Mouse (Mus musculus) liver, embryonic 12.5 days (tissue): ENCODE results near the gene Tctex1d2. TPM values are rescaled to one million over a fixed set of nuclear protein-coding genes. Genes with fewer than 3 reads are reported as not detected.

Experiments
- ATAC-seq: fragments of 200-750 bp; cut with Nextera tagmentation; 2 replicates; pipeline ENCODE4 v1.8.0; 2017; ENCODE audit warnings: moderate number of reproducible peaks, mild to moderate bottlenecking, moderate library complexity
- H3K27ac ChIP-seq: fragments of 300-500 bp; sonication (generic); 2 replicates; pipeline ENCODE4 v1.5.1; 2016; ENCODE audit warnings: mild to moderate bottlenecking
- H3K27me3 ChIP-seq: fragments of 300-500 bp; sonication (generic); replicated peaks from 2 replicates; pipeline ENCODE4 v1.6.1; 2016; ENCODE audit warnings: mild to moderate bottlenecking, moderate library complexity
- H3K36me3 ChIP-seq: fragments of 300-500 bp; sonication (generic); 2 replicates; pipeline ENCODE4 v1.6.1; 2016; ENCODE audit warnings: mild to moderate bottlenecking, moderate library complexity
- H3K4me1 ChIP-seq: fragments of 300-500 bp; sonication (generic); 2 replicates; pipeline ENCODE4 v1.6.1; 2016
- H3K4me2 ChIP-seq: fragments of 300-500 bp; sonication (generic); 2 replicates; pipeline ENCODE4 v1.6.1; 2016; ENCODE audit warnings: mild to moderate bottlenecking, moderate library complexity
- H3K4me3 ChIP-seq: fragments of 300-500 bp; sonication (generic); 2 replicates; pipeline ENCODE4 v1.5.1; 2016; ENCODE audit warnings: mild to moderate bottlenecking, moderate library complexity
- H3K9ac ChIP-seq: fragments of 300-500 bp; sonication (generic); 2 replicates; pipeline ENCODE4 v1.6.1; 2016; ENCODE audit warnings: mild to moderate bottlenecking, moderate library complexity
- H3K9me3 ChIP-seq: fragments of 300-500 bp; sonication (generic); replicated peaks from 2 replicates; pipeline ENCODE4 v1.6.1; 2016; ENCODE audit warnings: mild to moderate bottlenecking, moderate library complexity
- WGBS: fragments of 180-500 bp; shearing (Covaris S2); methylation state at CpG from one replicate; pipeline ENCODE4 v1.1.7; 2016; ENCODE audit not compliant: insufficient replicate concordance; 5-methylcytosine and 5-hydroxymethylcytosine counted together
- polyA plus RNA-seq: library from polyadenylated mRNA; unstranded; fragments of >200 nt; fragmentation: Nextera tagmentation; extraction: Ambion mirVana; gene quantifications from 2 replicates; pipeline ENCODE4 v1.2.1, GENCODE M21; 2016

The Tctex1d2 gene
- polyA plus RNA-seq, 1 experiment from 2014 or later = 8.6 TPM

DNA sequence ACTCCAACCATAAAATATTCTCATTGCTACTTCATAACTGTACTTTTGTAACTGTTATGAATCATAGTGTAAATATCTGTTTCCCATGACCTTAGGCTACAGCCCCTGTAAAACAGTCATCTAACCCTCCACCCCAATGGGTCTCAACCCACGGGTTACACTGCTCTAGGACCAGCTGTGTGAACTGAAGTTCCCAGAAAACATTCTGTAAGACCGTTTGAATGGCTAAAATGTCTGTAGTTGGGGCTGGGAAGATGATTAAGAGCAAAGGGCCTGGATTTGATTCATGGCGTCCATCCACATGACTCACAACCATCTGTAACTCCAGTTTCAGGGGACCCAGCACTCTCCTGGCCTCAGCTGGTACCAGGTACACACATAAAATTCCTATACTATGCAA, 21.3 kb upstream of the Tctex1d2 start:
- H3K27me3 ChIP-seq = no peaks in the 10 kb centered on the region
- 63% methylated on average over 3 of the region's 3 CpGs for WGBS
- H3K4me1 ChIP-seq = peaks cover 11% of the 10 kb centered on the region; the same call in 1 of the 2 replicates
- H3K4me3 ChIP-seq = no peak overlapping the region
- no peaks in the 10 kb centered on the region for H3K9me3 ChIP-seq
- H3K9ac ChIP-seq = no peak overlapping the region
- H3K27ac ChIP-seq = no peak overlapping the region
- peaks cover 3% of the 10 kb centered on the region for H3K36me3 ChIP-seq
- H3K4me2 ChIP-seq = no peak overlapping the region
- ATAC-seq = no peak

DNA sequence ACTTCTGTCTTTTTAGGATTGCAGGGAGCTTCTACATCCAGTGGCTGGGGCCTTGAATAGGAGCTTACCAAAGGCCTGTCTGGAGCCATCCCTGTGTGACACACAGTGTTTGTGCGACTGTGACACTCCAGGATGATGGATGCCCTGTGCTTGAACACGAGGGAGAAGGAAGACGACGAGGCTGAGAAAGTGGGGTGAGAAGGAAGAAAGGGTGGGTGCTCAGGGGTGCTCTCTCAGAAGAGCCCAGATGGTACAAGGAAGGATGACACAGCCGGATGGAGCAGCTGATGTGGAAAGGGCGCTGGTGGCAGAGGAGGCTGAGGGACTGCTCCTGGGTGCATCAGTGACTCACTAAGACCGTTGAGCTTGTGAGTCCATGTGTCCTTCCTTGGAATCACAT, 19.2 kb upstream of the Tctex1d2 start, which contains the start of gene Tm4sf19:
Tm4sf19 (plus strand) TSS at position 240 of the 400 bp plus-strand sequence.
- H3K4me1 ChIP-seq = peaks cover 8% of the 10 kb centered on the region; the same call in 1 of the 2 replicates
- no peak within 1 kb of the TSS for H3K4me3 ChIP-seq
- ATAC-seq = no peak
- H3K36me3 ChIP-seq = no peaks in the 10 kb centered on the region
- H3K27ac ChIP-seq = no peak within 1 kb of the TSS
- no peak within 1 kb of the TSS for H3K9ac ChIP-seq
- 73% methylated on average over 7 of the region's 7 CpGs for WGBS
- H3K4me2 ChIP-seq = no peak within 1 kb of the TSS
- no peaks in the 10 kb centered on the region for H3K27me3 ChIP-seq
- H3K9me3 ChIP-seq = no peaks in the 10 kb centered on the region

DNA sequence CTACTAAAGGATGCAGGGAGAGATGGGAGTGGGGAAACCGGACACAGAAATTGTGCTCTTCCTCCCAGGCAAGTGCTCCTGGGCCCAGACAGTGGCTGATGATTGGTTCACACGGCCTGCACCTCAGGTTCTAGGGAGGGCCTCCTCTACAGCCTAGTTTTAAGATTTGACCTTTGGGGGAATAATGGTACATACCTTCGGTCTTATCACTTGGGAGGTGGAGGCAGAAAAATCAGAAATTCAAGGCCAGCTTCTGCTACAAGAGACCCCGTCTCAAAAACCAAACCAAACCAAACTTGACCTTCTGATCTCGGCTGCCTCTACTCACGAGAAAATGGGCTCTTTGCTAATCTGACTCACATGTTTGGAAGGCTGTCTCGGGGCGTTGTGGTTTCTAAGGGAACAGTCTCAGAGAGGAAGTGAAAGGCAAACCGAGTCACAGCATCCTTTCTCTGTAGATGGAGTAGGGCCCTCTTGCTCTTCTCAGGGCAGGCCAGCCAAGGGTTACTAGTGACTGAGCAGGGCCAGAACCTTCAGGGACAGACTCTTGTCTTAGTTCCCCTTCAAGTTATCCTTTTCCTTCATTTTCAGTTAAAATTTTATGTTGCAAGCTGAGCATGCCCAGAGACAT, 18.1 kb upstream of the Tctex1d2 start:
- WGBS = 45% methylated on average over 9 of the region's 9 CpGs
- no peak for ATAC-seq
- no peaks in the 10 kb centered on the region for H3K36me3 ChIP-seq
- H3K4me1 ChIP-seq = no peaks in the 10 kb centered on the region
- H3K9ac ChIP-seq = no peak overlapping the region
- no peak overlapping the region for H3K4me3 ChIP-seq
- no peak overlapping the region for H3K4me2 ChIP-seq
- H3K9me3 ChIP-seq = no peaks in the 10 kb centered on the region
- H3K27ac ChIP-seq = no peak overlapping the region
- H3K27me3 ChIP-seq = no peaks in the 10 kb centered on the region

DNA sequence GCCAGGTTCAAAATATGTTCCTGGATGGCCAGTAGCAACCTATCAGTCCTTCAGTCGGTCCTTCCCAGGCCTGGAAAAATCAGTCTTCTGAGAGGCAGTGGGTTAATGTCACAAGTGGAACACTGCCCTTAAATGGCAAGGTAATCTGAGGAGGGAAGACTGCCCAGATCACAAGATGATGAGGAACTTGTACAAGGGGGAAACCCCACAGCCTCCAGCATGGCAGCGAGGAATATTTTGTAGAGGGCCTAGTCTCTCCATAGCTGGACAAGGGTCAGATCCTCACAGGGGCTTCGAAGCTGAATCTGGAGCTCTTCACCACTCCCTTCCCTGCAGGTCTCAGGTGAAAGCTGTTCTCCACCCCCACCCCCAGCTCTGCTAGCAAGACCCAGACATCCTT, 16.7 kb upstream of the Tctex1d2 start:
- H3K4me2 ChIP-seq = no peak overlapping the region
- no peak for ATAC-seq
- no peak overlapping the region for H3K9ac ChIP-seq
- no peaks in the 10 kb centered on the region for H3K36me3 ChIP-seq
- no peaks in the 10 kb centered on the region for H3K4me1 ChIP-seq
- WGBS = 75% methylated on average over 3 of the region's 3 CpGs
- H3K27me3 ChIP-seq = no peaks in the 10 kb centered on the region
- no peak overlapping the region for H3K4me3 ChIP-seq
- H3K27ac ChIP-seq = no peak overlapping the region
- no peaks in the 10 kb centered on the region for H3K9me3 ChIP-seq

DNA sequence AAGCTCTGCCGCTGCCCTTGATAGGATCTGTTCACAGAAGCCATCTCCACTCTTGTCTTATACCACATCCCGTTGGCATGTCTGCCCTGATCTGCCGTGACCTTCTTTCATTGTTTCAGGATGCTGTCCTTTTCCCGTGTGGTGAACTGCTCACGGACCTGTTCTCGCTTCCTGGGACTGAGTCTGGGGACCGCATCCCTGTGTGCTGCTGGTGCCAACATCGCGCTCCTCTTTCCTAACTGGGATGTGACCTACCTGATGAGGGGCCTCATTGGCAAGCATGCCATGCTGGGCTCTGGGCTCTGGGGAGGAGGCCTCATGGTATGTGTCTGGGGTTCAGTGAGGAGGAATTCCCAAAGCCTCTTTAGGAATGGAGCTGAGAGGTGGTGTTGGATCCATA, 13.8 kb upstream of the Tctex1d2 start:
- no peak for ATAC-seq
- Histone ChIP-seq H3K9ac (no peak overlapping the region), H3K36me3 (no peaks in the 10 kb centered on the region), H3K4me3 (no peak overlapping the region), H3K27me3 (no peaks in the 10 kb centered on the region), H3K4me1 (no peaks in the 10 kb centered on the region), H3K9me3 (no peaks in the 10 kb centered on the region), H3K4me2 (no peak overlapping the region), H3K27ac (no peak overlapping the region)
- 87% methylated on average over 9 of the region's 9 CpGs for WGBS

DNA sequence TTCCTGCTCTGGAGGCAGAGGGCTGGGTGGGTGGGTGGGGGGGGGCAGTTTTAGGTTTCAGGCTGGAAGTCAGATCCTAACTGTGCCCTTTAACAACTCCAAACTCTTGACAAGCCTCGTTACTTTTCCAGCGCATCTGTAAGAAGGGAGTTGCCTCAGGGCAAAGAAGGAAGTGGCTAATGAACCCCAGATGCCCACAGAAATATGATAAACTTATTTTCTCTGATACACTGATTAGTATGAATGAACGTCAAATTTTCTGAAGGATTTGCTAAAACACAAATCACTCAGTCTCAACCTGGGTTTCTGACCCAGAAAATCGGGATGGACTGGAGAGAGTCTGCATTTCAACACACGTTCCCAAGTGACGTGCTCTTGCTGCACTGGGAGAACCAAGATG, 12.8 kb upstream of the Tctex1d2 start:
- 62% methylated on average over 6 of the region's 6 CpGs for WGBS
- Histone ChIP-seq H3K9me3 (no peaks in the 10 kb centered on the region), H3K9ac (no peak overlapping the region), H3K27me3 (no peaks in the 10 kb centered on the region), H3K4me1 (no peaks in the 10 kb centered on the region), H3K36me3 (no peaks in the 10 kb centered on the region), H3K27ac (no peak overlapping the region), H3K4me3 (no peak overlapping the region), H3K4me2 (no peak overlapping the region)
- ATAC-seq = no peak

DNA sequence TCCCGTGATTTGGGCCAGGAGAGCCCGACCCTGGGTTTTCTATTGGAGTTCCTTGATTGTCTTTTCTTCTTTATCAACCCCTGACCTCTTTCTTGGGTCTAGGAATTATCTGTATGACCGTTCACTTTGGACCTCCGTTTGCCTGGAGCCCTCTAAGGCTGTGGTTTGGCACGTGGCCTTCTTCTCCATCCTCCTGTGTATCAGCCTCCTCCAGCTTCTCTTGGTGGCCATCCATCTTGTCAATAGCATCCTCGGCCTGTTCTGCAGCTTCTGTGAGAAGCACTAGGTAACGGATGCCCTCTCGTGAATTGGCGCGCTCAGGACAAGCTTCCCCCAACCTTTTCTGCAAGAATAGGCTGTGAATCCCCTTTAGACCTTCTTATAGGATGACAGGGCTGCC, 11.8 kb upstream of the Tctex1d2 start:
- Histone ChIP-seq H3K27me3 (no peaks in the 10 kb centered on the region), H3K27ac (no peak overlapping the region), H3K4me2 (no peak overlapping the region), H3K9me3 (no peaks in the 10 kb centered on the region), H3K9ac (no peak overlapping the region), H3K4me1 (no peaks in the 10 kb centered on the region), H3K36me3 (no peaks in the 10 kb centered on the region), H3K4me3 (no peak overlapping the region)
- WGBS = 58% methylated on average over 10 of the region's 10 CpGs
- no peak for ATAC-seq

DNA sequence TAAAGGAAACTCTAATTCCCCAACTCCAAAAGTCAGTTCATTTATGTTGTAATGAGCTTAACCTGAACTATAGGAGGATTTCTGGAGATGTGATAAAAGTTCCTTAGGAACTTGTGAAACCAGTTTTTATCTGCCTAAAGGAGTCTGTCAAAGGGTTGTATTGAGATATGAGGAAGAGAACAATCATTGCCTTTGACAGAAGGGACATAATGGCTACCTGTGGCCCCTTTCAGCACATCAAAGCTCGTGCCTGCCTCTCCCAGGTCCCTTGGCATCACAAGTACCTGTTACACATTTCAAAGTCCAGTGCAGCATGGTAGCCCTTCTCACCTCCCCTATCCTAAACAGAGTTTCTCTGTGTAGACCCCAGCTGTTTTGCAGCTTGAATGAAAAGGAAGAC, 2.0 kb upstream of the Tctex1d2 start:
- no peak overlapping the region for H3K27ac ChIP-seq
- H3K9me3 ChIP-seq = no peaks in the 10 kb centered on the region
- H3K4me1 ChIP-seq = peaks cover 18% of the 10 kb centered on the region
- no peak overlapping the region for H3K4me3 ChIP-seq
- ATAC-seq = no peak
- H3K9ac ChIP-seq = no peak overlapping the region
- H3K36me3 ChIP-seq = no peaks in the 10 kb centered on the region
- 0 out of 2 replicates have a peak, but pooled peaks cover 3% of the 10 kb centered on the region for H3K27me3 ChIP-seq
- no peak overlapping the region for H3K4me2 ChIP-seq
- 31% methylated on average over 1 of the region's 1 CpGs for WGBS

DNA sequence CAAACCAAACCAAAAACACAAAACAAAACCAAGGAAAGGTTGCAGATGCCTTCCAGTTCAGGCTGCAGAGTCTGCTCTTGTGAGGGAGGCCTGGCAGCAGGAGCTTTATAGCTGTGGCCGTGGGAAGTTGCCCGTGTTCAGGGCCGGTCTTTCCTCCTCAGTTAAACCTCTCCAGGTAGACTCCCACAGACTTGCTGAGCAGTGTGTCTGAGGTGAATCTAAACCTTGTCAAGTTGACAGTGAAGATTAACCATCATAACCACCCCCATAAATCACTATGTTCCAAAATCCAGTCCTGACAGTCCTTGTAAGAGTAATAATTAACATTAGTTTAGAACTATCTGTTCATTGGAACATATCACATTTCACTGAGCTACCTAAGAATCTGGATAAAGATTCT, 8.0 kb downstream of the Tctex1d2 start:
- peaks cover 19% of the 10 kb centered on the region for H3K4me1 ChIP-seq
- no peaks in the 10 kb centered on the region for H3K27me3 ChIP-seq
- no peaks in the 10 kb centered on the region for H3K9me3 ChIP-seq
- no peak overlapping the region for H3K4me3 ChIP-seq
- no peak overlapping the region for H3K4me2 ChIP-seq
- 70% methylated on average over 3 of the region's 3 CpGs for WGBS
- H3K27ac ChIP-seq = no peak overlapping the region
- ATAC-seq = no peak
- H3K9ac ChIP-seq = no peak overlapping the region
- H3K36me3 ChIP-seq = no peaks in the 10 kb centered on the region

DNA sequence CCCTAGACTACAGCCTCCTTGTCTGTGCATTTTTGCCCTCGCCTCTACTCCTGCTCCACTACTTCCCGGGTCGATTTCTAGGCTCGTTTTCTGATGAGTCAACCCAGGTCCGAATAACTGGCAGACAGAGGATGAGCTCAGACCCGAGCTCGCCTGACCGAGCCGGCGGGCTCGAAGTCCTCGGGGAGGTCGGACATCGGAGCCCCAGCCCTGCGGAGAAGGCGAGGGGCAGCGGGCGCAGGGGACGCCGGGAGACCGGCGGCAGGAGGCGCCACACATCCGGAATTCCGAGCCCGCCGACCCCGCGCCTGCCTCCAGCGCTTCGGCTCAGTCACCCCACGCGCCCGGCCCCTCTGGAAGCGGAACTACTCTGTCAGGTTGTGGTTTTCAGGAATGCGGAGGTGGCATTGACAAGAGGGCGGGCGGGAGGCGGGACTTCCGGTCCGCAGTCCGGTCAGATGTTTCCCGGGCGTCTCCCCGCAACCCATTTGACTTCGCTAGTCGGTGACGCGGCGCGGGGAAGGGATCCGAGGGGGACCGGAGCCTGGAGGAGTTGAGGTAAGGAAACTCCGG, 11.1 kb downstream of the Tctex1d2 start, which contains the start of gene Pcyt1a:
Pcyt1a (plus strand) TSS at position 448 of the 573 bp plus-strand sequence.
- H3K4me1 ChIP-seq = peaks cover 44% of the 10 kb centered on the region
- peak; percentile 94 for ATAC-seq
- no peaks in the 10 kb centered on the region for H3K27me3 ChIP-seq
- under 1% methylated on average over 54 of the region's 54 CpGs for WGBS
- peak within 1 kb of the TSS; percentile 95 for H3K9ac ChIP-seq
- H3K4me3 ChIP-seq = peak within 1 kb of the TSS; percentile 85
- H3K9me3 ChIP-seq = no peaks in the 10 kb centered on the region
- H3K4me2 ChIP-seq = peak within 1 kb of the TSS; percentile 71
- no peaks in the 10 kb centered on the region for H3K36me3 ChIP-seq
- peak within 1 kb of the TSS; percentile 97 for H3K27ac ChIP-seq

DNA sequence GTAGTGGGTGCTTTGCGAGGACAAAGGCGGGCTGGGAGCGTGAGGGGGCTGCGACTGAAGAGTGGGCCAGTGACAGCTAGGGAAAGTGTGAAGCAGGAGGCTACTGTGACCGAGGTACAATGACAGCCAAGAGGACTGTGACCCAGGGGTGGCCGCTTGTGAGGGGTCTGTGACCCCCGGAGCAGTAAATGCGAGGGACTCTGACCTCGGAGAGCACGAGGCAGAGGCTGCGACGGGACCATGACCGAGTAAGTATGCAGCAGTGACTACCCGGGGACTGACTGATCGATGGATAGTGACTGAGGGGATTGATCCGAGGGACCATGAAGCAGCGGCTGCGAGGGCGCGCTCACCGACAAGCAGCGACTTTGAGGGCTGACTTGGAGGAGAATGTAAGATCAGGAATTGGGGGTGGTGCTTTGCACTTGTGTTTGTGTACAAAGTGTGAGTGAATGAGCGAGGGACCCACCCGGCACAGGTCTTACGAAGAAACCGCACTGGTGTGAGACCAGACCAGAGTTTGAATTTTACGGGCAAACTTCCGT, 11.6 kb downstream of the Tctex1d2 start:
- peaks cover 44% of the 10 kb centered on the region for H3K4me1 ChIP-seq
- H3K9me3 ChIP-seq = no peaks in the 10 kb centered on the region
- WGBS = 2% methylated on average over 28 of the region's 28 CpGs
- ATAC-seq = peak; percentile 68
- H3K27me3 ChIP-seq = no peaks in the 10 kb centered on the region
- peak overlapping the region; percentile 85 for H3K4me3 ChIP-seq
- H3K9ac ChIP-seq = peak overlapping the region; percentile 95
- peaks cover 4% of the 10 kb centered on the region; the same call in 1 of the 2 replicates for H3K36me3 ChIP-seq
- peak overlapping the region; percentile 97 for H3K27ac ChIP-seq
- H3K4me2 ChIP-seq = peak overlapping the region; percentile 71

DNA sequence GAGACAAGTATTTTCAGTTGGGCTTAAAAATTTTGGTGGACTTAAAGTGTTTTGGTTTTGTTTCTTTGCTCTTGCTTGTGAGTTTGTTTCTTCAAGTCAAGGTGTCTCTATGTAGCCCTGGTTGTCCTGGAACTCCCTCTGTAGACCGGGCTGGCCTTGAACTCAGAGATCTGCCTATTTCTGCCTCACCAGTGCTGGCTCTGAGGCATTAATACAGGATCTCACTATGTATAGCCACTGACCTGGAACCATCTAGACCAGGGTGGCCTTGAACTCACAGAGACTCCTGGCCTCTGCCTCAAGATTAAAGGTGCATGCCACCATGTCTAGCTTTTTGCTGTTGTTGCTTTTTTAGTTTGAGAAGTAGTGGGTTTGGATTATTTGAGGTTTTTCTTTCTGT, 12.4 kb downstream of the Tctex1d2 start:
- Histone ChIP-seq H3K4me1 (peaks cover 47% of the 10 kb centered on the region), H3K27me3 (no peaks in the 10 kb centered on the region), H3K27ac (peak overlapping the region; percentile 97), H3K36me3 (peaks cover 7% of the 10 kb centered on the region; the same call in 1 of the 2 replicates), H3K9ac (peak overlapping the region; percentile 95), H3K4me3 (peak overlapping the region; percentile 85), H3K4me2 (peak overlapping the region; percentile 71), H3K9me3 (no peaks in the 10 kb centered on the region)
- ATAC-seq = no peak
- 94% methylated on average over 1 of the region's 1 CpGs for WGBS
